Mouse (Mus musculus) heart, postnatal 0 days (tissue): ENCODE data around the gene Acacb.

Experiments used
- CTCF ChIP-seq: IDR thresholded peaks from 2 replicates; pipeline ENCODE4 v1.5.1; 2016; ENCODE audit warnings: antibody characterized with exemption, control low read depth, low read depth
- EP300 ChIP-seq: IDR thresholded peaks from 2 replicates; pipeline ENCODE4 v1.6.1; 2016; ENCODE audit warnings: antibody characterized with exemption, low read depth

DNA sequence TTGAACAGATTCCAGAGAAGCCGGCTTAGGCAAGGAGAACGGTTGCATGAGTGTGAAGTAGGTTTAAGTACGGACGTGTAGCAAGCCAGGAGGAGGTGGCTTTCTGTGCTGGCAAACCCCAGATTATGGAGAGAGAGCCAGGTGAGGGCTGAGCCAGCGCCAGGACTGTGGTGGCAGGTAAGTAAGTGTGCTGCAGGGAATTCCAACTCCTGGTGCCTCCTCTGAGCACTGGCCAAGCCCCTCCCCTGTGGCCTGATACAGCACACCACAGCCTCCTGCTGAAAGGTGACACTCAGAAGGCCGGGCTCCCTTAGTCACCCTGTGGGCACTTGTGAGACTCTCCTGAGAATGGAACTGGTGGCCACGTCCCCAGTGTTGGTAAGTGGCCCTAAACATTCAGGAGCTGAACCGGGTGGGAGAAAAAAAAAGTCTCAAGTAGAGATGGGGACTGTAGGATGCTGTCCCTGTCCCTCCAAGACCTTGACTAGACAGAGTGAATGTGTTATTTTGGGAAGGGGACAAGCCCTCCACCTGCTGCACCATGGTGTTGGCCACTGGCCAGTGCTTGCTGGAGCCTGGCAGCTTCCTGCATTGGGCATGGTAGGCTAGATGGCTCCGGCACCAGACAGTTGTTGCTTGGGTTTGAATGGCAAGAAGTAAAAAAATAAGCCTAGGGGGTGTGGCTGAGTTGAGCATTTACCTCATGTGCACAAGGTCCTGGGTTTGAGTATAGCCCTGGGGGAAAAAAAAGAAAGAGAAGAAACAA, 9.0 kb downstream of the Acacb start:
- no peak for TF ChIP-seq CTCF
- no peak for TF ChIP-seq EP300
